Mouse (Mus musculus): ENCODE data around the gene Gm2974.
"Not testable (repeated sequence)": the region's sequence is repeated elsewhere in the genome, so short reads cannot be mapped to it uniquely, and the experiment has no call there.

The Gm2974 gene

GRCm38 (mm10) chr14:4182491-4183210 lies at the start of gene Gm2974:
Gene Gm2974 (plus strand): TSS chr14:4182576.
- not testable (repeated sequence) for DNase-seq

DNA sequence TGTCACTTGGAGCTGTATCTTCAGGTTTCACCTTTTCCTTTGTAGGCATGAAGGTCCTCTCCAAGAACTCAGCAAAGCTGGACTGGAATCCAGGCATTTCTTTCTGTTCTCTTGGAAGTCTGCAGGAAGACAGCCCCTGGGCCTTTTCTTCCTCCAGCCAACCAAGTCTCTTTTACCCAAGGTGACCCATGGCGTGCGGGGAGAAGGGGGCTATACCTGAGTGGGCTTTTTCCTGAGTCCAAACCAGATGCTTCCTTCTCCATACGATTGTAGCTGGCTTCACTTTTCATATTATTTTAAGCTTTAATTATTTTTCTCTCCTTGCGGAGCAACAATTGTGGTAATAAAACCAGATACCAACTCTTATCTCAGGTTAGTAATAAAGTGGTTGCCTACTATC lies 40.7 kb upstream of the Gm2974 start:
- not testable (repeated sequence) for DNase-seq

DNA sequence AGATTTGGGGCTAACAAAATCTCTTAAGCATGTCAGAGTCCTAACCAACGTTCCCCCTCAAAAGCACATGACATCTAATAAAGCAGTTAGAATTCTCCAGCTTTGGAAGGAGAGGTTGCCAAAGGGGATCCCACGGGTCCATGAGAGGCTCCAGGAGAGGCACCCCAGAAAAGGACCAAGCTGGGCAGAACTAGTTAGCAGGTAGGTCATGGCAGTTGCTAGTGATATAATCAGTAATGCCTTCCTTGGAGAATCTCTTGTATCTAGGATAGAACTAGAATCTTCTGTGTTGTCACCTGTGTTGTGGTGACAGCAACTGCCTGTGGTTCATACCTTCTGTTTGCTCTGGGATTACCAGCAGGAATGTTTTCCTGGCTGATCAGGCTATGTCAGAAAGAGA lies 17.6 kb upstream of the Gm2974 start, which contains the start of gene Gm3127:
Gene Gm3127, plus strand, starts transcription at position 301 of the 400 bp plus-strand sequence.
- not testable (repeated sequence) for DNase-seq

DNA sequence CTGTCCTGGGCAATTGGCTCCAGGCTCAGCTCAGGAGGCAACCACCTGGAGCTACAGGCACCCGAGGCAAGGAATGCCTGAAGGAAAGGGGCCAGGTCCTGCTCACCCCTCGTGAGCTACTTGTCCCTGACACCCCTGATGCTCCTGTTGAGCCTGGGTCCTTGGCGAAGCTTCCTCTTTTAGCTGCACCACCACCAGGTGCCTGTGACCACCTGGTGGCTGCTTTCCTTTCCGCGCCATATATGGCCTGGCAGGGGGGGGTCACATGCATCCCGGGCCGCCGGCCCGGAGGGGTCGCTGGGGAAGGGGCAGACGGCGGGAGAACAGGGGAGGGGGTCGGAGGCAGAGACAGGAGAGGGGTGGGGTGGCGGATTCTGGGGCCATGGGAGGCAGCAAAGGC lies 346 bp upstream of the Gm2974 start:
- not testable (repeated sequence) for DNase-seq

- not testable (repeated sequence) for DNase-seq
Measured at GRCm38 (mm10) chr14:4183375-4183774, 999 bp downstream of the Gm2974 start.

- DNase-seq, result not testable (repeated sequence)
Measured at GRCm38 (mm10) chr14:4249331-4249730, 67.0 kb downstream of the Gm2974 start, which contains the start of gene Gm3138. Gene Gm3138 (plus strand): TSS chr14:4249631.
